Mouse (Mus musculus): ENCODE data around the gene Uqcrq.

DNA sequence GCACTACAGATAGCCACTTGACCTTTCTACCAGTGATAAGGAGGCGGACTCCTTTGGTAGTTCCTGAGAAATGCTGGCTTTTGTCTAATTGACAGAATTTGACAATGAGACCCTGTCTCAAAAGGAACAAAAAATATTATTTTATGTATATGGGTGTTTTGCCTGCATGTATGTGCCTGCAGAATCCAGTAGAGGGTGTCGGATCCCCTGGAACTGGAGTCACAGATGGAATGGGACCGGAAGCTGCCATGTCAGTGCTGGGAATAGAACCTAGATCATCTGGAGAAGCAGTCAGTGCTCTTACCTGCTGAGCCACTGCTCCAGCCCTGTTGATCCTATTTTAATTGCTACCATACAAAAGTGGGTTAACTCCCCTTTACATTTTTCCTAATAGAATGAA, 42.1 kb upstream of the Uqcrq start:
- TF ChIP-seq CTCF (IDR thresholded peaks at IDR 0.05; ENCODE audit: control insufficient read depth, insufficient read depth, low read length) (no peak), POLR2A (IDR thresholded peaks at IDR 0.05; ENCODE audit: borderline replicate concordance, control insufficient read depth, low read depth, low read length) (no peak)
